Mouse (Mus musculus): ENCODE data around the gene Sowahb. TPM values are rescaled to one million over a fixed set of nuclear protein-coding genes. Genes with fewer than 3 reads are reported as not detected.

Gene Sowahb
- polyA plus RNA-seq, 1 experiment from 2014 or later, result not detected

DNA sequence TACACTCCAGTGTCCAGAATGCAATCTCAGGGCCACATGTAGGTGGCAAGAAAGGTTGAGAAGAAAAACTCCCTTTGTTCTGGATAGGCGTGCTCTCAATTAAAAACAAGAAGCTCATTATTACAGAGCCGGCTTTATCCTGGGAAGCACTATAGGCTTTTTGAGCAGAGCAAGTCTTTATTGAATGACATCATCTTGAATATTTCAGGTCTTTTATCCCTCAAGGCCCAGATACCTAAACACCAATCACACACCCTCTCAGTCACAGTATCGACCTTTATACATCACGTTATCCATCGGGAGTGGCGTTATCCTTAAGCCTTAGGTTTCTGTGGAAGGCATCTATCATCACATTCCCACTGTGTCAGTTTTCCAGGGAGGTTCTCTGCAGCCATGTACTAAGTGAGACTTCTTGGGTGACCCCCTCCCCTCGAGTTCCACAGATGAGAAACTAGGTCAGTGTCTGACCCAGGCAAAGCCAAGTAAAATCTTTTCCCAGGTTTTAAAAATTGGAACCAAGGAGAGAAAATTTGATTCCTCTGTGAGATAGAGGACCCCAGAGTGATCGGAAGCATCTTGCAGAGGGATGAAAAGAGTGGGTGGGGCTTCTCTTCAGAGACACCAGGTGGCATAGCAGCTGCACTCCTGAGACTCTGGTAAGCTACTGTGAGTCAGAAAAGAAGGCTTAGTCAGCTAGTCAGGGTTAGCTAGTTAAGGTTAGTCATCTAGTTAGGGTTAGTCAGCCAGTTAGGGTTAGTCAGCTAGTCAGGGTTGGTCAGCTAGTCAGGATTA is 9.0 kb upstream of the Sowahb start:
- Histone ChIP-seq H3K9ac (no peak overlapping the region), H3K4me1 (no peaks in the 10 kb centered on the region), H3K4me2 (no peak overlapping the region), H3K36me3 (no peaks in the 10 kb centered on the region), H3K27me3 (replicated peaks) (peaks cover 18% of the 10 kb centered on the region), H3K4me3 (no peak overlapping the region), H3K9me3 (0 out of 2 replicates have a peak, but pooled peaks cover 3% of the 10 kb centered on the region), H3K27ac (replicated peaks) (no peak overlapping the region)
- 37% methylated on average over 8 of the region's 8 CpGs for WGBS
- ATAC-seq (ENCODE audit: extremely low read depth, insufficient number of reproducible peaks, low FRiP score, low TSS enrichment), result no peak

DNA sequence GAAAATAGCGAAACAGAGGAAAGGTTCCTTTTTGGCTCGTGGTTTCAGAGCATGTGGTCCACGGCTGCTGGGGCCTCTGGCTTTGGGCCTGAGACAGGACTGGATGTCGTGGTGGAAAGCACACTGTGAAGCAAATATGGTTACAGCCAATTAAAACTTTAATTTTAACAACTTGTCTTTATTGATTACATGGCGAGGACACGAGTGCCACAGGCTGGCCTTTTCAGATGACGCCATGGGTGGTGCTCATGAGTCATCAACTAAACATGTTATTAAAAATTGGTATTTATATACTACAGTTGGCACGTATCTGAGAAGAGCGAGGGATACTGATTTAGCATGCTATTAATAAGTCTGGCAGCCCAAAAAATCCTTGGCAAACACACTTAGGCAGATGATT is 7.1 kb upstream of the Sowahb start:
- Histone ChIP-seq H3K27ac (replicated peaks) (no peak overlapping the region), H3K27me3 (replicated peaks) (peaks cover 35% of the 10 kb centered on the region), H3K9ac (no peak overlapping the region), H3K4me3 (no peak overlapping the region), H3K9me3 (0 out of 2 replicates have a peak, but pooled peaks cover 1% of the 10 kb centered on the region), H3K4me2 (no peak overlapping the region), H3K4me1 (no peaks in the 10 kb centered on the region), H3K36me3 (no peaks in the 10 kb centered on the region)
- ATAC-seq (ENCODE audit: extremely low read depth, insufficient number of reproducible peaks, low FRiP score, low TSS enrichment), result no peak
- 82% methylated on average over 9 of the region's 9 CpGs for WGBS

DNA sequence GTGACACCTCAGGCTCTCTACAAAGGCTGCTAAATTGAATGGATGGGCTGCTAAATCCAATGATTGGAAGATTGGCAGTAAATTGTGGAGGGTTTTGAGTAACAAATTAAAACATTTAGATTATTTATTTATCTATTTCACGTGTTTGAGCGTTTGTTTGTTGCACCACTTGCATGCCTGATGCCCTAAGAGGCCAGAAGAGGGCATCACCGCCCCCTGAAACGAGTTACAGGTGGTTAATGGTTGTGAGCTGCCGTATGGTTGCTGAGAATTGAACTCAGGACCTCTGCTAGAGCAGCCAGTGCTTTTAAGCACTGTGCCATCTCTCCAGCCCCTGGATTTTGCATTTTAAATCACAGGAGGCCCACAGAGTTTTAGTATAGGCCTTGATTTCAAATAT is 6.2 kb upstream of the Sowahb start:
- Histone ChIP-seq H3K36me3 (no peaks in the 10 kb centered on the region), H3K27ac (replicated peaks) (no peak overlapping the region), H3K4me2 (no peak overlapping the region), H3K4me3 (no peak overlapping the region), H3K27me3 (replicated peaks) (peaks cover 44% of the 10 kb centered on the region), H3K9ac (no peak overlapping the region), H3K4me1 (no peaks in the 10 kb centered on the region), H3K9me3 (no peaks in the 10 kb centered on the region)
- no peak for ATAC-seq (ENCODE audit: extremely low read depth, insufficient number of reproducible peaks, low FRiP score, low TSS enrichment)
- 45% methylated on average over 5 of the region's 5 CpGs for WGBS

DNA sequence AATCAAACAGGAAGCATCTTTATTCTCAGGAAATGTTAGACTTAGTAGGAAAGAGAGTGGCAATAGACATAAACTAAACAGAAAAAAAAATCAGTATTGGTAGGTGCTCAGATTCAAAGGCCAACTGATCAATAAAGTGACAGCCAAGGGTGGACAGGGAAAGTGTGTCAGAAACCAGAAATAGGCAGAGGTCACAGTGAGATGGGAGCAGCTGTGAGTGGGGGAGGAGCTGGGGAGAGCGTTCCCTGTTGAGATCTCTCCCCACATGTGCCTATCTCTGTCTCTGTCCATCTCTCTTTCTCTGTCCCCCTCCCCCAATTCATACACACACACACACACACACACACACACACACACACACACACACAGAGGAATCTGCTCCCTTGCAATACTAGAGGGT is 5.1 kb upstream of the Sowahb start:
- Histone ChIP-seq H3K27me3 (replicated peaks) (peaks cover 55% of the 10 kb centered on the region), H3K36me3 (no peaks in the 10 kb centered on the region), H3K9ac (no peak overlapping the region), H3K9me3 (no peaks in the 10 kb centered on the region), H3K4me1 (peaks cover 8% of the 10 kb centered on the region), H3K4me2 (no peak overlapping the region), H3K27ac (replicated peaks) (no peak overlapping the region), H3K4me3 (no peak overlapping the region)
- 71% methylated on average over 1 of the region's 1 CpGs for WGBS
- no peak for ATAC-seq (ENCODE audit: extremely low read depth, insufficient number of reproducible peaks, low FRiP score, low TSS enrichment)

DNA sequence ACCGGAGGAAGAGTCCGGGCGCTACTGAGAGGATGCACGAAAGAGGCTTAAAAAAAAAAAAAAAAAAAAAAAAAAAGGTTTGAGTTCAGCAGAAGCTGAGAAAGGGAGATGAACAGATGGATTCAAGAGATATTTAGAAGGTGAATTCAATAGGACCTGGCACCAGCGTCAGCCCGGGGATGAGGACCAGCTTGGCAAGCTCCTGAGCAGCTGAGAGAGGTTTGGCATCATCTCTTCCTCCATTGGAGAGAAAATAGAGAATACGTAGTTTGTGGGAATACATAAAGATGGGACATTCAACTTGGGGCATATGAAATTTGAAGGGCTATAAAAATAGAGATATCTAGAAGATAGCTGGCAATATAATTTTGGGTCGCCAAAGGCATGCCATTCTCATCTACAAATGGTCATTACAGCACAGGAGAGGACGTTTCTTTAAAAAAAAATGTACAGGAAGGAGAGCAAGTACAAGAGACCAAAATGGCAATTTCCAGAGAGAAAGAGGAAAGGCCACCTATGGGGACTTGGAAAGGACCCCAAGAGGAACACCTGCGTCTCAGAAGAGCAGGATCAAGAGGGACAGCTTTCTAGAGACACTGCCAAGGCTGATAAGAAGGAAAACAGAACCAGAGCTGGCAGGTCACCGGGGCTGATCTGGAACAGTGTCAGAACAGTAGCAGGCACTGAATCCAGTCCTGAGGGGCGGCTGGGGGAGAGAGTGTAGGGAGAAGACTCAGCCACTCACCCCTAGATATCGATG is 3.8 kb upstream of the Sowahb start:
- WGBS, result 54% methylated on average over 13 of the region's 13 CpGs
- H3K4me1 ChIP-seq, result peaks cover 21% of the 10 kb centered on the region
- H3K4me2 ChIP-seq, result no peak overlapping the region
- H3K36me3 ChIP-seq, result no peaks in the 10 kb centered on the region
- H3K9ac ChIP-seq, result no peak overlapping the region
- no peak overlapping the region for H3K4me3 ChIP-seq
- no peak for ATAC-seq (ENCODE audit: extremely low read depth, insufficient number of reproducible peaks, low FRiP score, low TSS enrichment)
- no peaks in the 10 kb centered on the region for H3K9me3 ChIP-seq
- peaks cover 68% of the 10 kb centered on the region for H3K27me3 ChIP-seq (replicated peaks)
- no peak overlapping the region for H3K27ac ChIP-seq (replicated peaks)

DNA sequence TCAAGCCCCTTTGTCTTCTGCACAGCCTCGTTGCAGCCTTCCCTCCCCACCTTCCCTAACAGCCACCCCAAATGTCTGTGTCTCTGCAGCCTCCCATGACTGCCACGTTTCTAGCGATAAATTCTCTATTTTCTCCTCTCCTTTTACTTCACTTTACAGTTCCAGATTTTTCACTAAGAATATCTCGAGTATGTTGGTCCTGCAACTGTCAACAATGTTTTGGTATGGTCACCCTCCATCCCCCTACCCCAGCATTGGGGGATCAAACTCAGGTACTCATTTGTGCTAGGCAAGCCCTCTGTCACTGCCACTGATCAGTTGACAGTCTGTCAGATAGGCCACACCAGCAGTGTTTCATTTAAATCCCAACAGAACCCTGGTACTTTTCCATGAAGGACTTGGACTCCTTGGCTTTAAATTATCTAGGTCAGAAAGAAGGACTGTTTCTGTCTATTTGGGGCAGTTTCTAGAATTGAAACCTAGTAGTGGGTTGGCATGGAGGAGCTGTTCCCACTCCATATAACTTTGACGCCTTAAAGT is 1.6 kb upstream of the Sowahb start:
- no peak for ATAC-seq (ENCODE audit: extremely low read depth, insufficient number of reproducible peaks, low FRiP score, low TSS enrichment)
- no peaks in the 10 kb centered on the region for H3K9me3 ChIP-seq
- no peaks in the 10 kb centered on the region for H3K36me3 ChIP-seq
- H3K9ac ChIP-seq, result no peak overlapping the region
- 32% methylated on average over 5 of the region's 5 CpGs for WGBS
- peaks cover 23% of the 10 kb centered on the region for H3K4me1 ChIP-seq
- no peak overlapping the region for H3K27ac ChIP-seq (replicated peaks)
- peaks cover 91% of the 10 kb centered on the region for H3K27me3 ChIP-seq (replicated peaks)
- no peak overlapping the region for H3K4me3 ChIP-seq
- H3K4me2 ChIP-seq, result no peak overlapping the region

DNA sequence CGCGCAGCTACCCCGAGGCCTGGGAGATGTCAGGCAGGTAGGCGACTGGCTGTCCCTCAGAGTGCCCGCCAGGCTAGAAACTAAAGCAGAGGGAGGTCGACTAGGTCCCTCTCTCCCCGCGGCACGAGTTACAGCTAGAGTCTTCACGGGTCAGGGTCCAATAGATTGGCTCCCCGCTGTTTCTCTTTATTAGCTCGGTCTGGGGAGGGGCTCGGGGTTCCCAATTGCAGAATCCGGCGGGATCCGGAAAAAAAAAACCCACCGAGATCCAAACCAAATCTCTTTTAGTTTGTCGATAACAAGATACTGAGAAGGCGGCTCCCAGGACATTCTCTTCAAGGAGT is 521 bp upstream of the Sowahb start:
- peaks cover 90% of the 10 kb centered on the region for H3K27me3 ChIP-seq (replicated peaks)
- no peaks in the 10 kb centered on the region for H3K36me3 ChIP-seq
- peak overlapping the region; percentile 99 for H3K4me2 ChIP-seq
- ATAC-seq (ENCODE audit: extremely low read depth, insufficient number of reproducible peaks, low FRiP score, low TSS enrichment), result no peak
- H3K9me3 ChIP-seq, result no peaks in the 10 kb centered on the region
- H3K27ac ChIP-seq (replicated peaks), result no peak overlapping the region
- under 1% methylated on average over 19 of the region's 19 CpGs for WGBS
- H3K4me3 ChIP-seq, result peak overlapping the region; percentile 68
- H3K9ac ChIP-seq, result peak overlapping the region; percentile 75
- H3K4me1 ChIP-seq, result peaks cover 23% of the 10 kb centered on the region

DNA sequence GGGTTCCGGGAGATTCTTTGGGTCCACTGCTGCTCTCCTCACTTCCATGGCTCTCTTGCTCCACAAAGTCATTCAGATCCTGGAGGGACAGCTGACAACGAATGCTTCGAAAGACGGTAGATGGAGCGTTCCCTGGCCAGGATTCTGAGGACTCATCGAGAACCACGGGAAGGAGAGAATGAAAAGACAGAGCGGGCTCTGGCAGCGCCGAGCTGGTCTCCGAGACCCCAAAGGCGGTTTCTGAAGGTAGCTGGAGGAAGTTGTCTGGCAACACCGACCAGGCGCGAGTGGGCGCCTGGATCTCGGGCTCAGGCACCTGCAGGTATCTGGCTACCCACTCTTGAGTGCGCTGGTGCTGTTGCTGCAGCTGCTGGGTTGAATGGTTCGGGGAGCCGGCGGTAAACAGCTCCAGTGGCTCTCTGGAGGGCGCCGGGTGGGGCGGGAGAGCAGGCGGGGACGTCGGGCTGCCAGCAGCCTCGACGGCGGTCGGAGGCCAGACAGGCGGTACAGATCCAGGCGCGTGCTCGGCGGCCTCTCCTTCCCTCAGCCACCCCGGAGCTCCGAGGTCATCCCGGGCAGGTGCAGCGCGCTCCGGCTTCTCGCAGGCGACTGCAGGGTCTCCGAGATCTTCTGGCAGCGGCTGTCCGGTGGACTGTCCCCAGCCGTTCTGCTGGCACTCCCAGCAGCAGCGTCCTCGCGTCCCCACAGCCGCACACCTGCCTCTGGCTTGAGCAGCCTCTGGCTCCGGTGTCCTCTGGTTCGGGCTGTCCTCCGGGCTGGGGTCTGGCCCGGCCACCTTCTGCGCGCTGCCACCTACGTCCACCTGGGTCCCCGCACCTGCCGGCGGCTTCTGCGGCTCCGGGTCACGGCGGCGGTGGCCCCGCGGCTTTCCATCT is 886 bp downstream of the Sowahb start:
- peaks cover 76% of the 10 kb centered on the region for H3K27me3 ChIP-seq (replicated peaks)
- H3K27ac ChIP-seq (replicated peaks), result no peak overlapping the region
- peak overlapping the region; percentile 75 for H3K9ac ChIP-seq
- H3K4me3 ChIP-seq, result peak overlapping the region; percentile 68
- no peaks in the 10 kb centered on the region for H3K36me3 ChIP-seq
- H3K9me3 ChIP-seq, result no peaks in the 10 kb centered on the region
- ATAC-seq (ENCODE audit: extremely low read depth, insufficient number of reproducible peaks, low FRiP score, low TSS enrichment), result no peak
- 3% methylated on average over 69 of the region's 69 CpGs for WGBS
- peak overlapping the region; percentile 99 for H3K4me2 ChIP-seq
- H3K4me1 ChIP-seq, result peaks cover 23% of the 10 kb centered on the region

DNA sequence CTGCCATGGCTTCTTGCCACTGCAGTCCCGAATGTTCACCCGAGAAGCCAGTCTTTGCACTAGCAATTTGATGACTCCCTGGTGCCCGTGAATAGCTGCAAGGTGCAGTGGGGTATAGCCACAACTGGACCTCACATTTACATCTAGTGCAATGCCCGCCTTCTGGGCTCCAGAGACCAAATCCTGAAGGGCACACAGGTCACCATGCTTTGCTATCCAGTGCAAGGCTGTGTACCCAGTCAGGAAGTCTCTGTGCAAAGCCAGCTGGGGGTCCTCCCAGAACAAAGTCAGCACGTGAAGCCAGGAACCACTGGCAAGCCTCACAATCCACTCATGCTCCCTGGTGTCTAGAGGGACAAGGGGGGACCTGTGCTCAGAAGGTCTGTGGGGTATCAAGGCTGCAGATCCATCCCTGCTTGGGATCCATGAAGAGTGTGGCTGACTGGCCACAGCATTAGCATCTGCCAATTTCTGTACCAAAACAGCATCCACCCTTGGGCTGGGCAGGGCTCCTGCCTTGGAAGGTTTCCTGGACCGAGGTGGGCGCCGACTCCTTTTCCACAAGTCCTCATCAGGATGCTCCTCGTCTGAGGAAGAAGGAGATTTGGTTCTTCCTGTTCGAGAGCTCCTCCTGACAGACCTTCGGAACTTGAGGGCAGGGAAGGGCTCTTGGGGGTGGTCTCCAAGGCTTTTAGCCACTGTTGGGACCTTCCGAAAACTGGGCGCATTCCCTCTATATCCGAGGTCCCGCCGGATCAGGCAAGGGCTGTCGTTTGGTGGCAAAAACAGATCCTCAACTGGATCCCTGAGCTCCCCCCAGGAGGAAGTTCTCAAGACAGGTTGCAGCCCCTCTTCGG is 1.8 kb downstream of the Sowahb start:
- peaks cover 67% of the 10 kb centered on the region for H3K27me3 ChIP-seq (replicated peaks)
- peak overlapping the region; percentile 99 for H3K4me2 ChIP-seq

DNA sequence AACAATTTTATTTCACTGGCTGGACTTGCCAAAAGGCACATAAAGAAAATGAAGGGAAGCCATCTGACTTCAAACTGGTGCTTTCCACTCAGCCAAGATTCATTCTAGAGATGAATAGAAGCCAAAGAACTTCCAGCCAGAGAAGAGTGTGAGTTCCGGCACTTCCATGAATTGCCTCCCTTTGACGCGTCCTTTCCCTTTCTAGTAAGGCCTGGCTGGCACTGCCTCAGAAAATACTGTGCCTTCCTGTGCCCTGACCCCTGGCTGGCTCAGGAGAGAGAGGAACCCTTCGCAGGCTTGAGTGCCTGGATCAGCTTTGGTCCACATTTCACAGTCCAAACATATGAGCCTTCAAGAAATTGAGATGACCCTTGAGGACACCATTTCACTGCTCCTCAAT is 2.8 kb downstream of the Sowahb start:
- 63% methylated on average over 4 of the region's 4 CpGs for WGBS
- Histone ChIP-seq H3K4me3 (no peak overlapping the region), H3K4me1 (peaks cover 23% of the 10 kb centered on the region), H3K4me2 (no peak overlapping the region), H3K9me3 (no peaks in the 10 kb centered on the region), H3K27ac (replicated peaks) (no peak overlapping the region), H3K27me3 (replicated peaks) (peaks cover 57% of the 10 kb centered on the region), H3K9ac (no peak overlapping the region), H3K36me3 (no peaks in the 10 kb centered on the region)
- ATAC-seq (ENCODE audit: extremely low read depth, insufficient number of reproducible peaks, low FRiP score, low TSS enrichment), result no peak

More for the DNA sequence above, 1.8 kb downstream of the Sowahb start:
- H3K36me3 ChIP-seq, result no peaks in the 10 kb centered on the region
- peak overlapping the region; percentile 68; the same call in 1 of the 2 replicates for H3K4me3 ChIP-seq
- no peak overlapping the region for H3K27ac ChIP-seq (replicated peaks)
- peaks cover 23% of the 10 kb centered on the region for H3K4me1 ChIP-seq
- H3K9ac ChIP-seq, result no peak overlapping the region
- 41% methylated on average over 18 of the region's 18 CpGs for WGBS
- no peak for ATAC-seq (ENCODE audit: extremely low read depth, insufficient number of reproducible peaks, low FRiP score, low TSS enrichment)
- no peaks in the 10 kb centered on the region for H3K9me3 ChIP-seq
